Mouse (Mus musculus) right cerebral cortex, postnatal 10 days (tissue): ENCODE results near the gene Pnpla5.

Experiments
- DNase-seq, 2 experiments: peaks; one replicate each; pipeline ENCODE4 v3.0.0; 2021; ENCODE audit warnings: low spot score in 2 of 2

Gene Pnpla5

DNA sequence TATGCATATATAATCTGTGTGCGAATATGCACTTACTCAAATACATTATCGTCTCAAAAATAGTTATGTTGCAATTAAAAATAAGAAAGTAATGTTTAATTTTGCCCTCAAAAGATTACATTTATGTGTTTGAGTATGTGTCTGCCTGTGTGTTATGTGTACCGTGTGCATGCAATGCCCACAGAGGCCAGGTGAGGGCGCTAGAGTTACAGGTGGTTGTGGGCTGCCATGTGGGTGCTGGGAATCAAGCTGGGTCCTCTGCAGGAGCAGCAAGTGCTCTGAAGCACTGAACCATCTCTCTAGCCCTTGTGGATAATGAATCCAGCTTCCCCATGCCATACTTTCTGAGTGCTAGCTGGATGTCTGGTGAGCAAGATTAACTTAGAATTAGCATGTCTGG is 57.3 kb downstream of the Pnpla5 start:
- no peak for DNase-seq

GRCm38 (mm10) chr15:84065140-84065539 is 57.8 kb downstream of the Pnpla5 start, which contains the start of gene Efcab6:
TSS of gene Efcab6 (minus strand) at chr15:84065379.
- DNase-seq: peak; percentile 87 to 90
